Mouse (Mus musculus) kidney, adult 11 months (tissue): Measurements from ENCODE around the gene Lipe.

Experiments used
- DNase-seq: peaks from one replicate; pipeline ENCODE4 v3.0.0; 2022

The Lipe gene

GRCm38 (mm10) chr7:25385259-25385658, 13.3 kb downstream of the Lipe start:
- no peak for DNase-seq

- DNase-seq: no peak
These were observed 13.7 kb downstream of the Lipe start for GRCm38 (mm10) chr7:25384818-25385217.

- DNase-seq: no peak
These were observed 14.2 kb downstream of the Lipe start for GRCm38 (mm10) chr7:25384318-25384717.

- no peak for DNase-seq
These were observed 14.6 kb downstream of the Lipe start for GRCm38 (mm10) chr7:25383891-25384290.

- no peak for DNase-seq
These were observed 15.1 kb downstream of the Lipe start for GRCm38 (mm10) chr7:25383385-25383784.

GRCm38 (mm10) chr7:25382541-25382940, 16.0 kb downstream of the Lipe start:
- no peak for DNase-seq

- DNase-seq: no peak
These were observed 17.2 kb downstream of the Lipe start for GRCm38 (mm10) chr7:25381284-25381680.

GRCm38 (mm10) chr7:25380392-25381283, 17.9 kb downstream of the Lipe start:
- DNase-seq: no peak

GRCm38 (mm10) chr7:25379551-25380351, 18.8 kb downstream of the Lipe start:
- DNase-seq: no peak

- no peak for DNase-seq
These were observed 20.1 kb downstream of the Lipe start for GRCm38 (mm10) chr7:25378181-25379100.

- DNase-seq: no peak
These were observed 21.3 kb downstream of the Lipe start for GRCm38 (mm10) chr7:25377100-25377700.

GRCm38 (mm10) chr7:25376556-25376955, 22.0 kb downstream of the Lipe start:
- peak; percentile 90 for DNase-seq

GRCm38 (mm10) chr7:25372441-25372840, 26.1 kb downstream of the Lipe start:
- DNase-seq: no peak

GRCm38 (mm10) chr7:25369058-25369749, 29.3 kb downstream of the Lipe start, which contains the start of gene Cnfn:
TSS of gene Cnfn (minus strand) at chr7:25369724.
- DNase-seq: no peak

- DNase-seq: no peak
These were observed 30.2 kb downstream of the Lipe start for GRCm38 (mm10) chr7:25368333-25368732.

- no peak for DNase-seq
These were observed 30.7 kb downstream of the Lipe start for GRCm38 (mm10) chr7:25367632-25368293.

- DNase-seq: no peak
These were observed 32.4 kb downstream of the Lipe start for GRCm38 (mm10) chr7:25365937-25366625.

- DNase-seq: no peak
These were observed 34.9 kb downstream of the Lipe start for GRCm38 (mm10) chr7:25363632-25364031.

- DNase-seq: no peak
These were observed 35.4 kb downstream of the Lipe start for GRCm38 (mm10) chr7:25363151-25363550.

- DNase-seq: no peak
These were observed 39.7 kb downstream of the Lipe start for GRCm38 (mm10) chr7:25358721-25359206.
